Mouse (Mus musculus) thymus, postnatal 36 days (tissue): ENCODE measurements around the gene Spns1.
A peak's percentile ranks its signal among the peaks of the same experiment; 100 is the strongest.
"Not testable (repeated sequence)": the region's sequence is repeated elsewhere in the genome, so short reads cannot be mapped to it uniquely, and the experiment has no call there.

Source experiments
- DNase-seq, 2 experiments: peaks; one replicate each; pipeline ENCODE4 v3.0.0; 2022; ENCODE audit warnings: mixed read lengths in 2 of 2

Spns1 gene

GRCm38 (mm10) chr7:126377278-126378158, at the start of gene Spns1:
TSS of gene Spns1 (minus strand) at chr7:126377450.
- peak; percentile 93 to 95 for DNase-seq

GRCm38 (mm10) chr7:126424161-126424560, 46.9 kb upstream of the Spns1 start:
- DNase-seq = no peak

DNA sequence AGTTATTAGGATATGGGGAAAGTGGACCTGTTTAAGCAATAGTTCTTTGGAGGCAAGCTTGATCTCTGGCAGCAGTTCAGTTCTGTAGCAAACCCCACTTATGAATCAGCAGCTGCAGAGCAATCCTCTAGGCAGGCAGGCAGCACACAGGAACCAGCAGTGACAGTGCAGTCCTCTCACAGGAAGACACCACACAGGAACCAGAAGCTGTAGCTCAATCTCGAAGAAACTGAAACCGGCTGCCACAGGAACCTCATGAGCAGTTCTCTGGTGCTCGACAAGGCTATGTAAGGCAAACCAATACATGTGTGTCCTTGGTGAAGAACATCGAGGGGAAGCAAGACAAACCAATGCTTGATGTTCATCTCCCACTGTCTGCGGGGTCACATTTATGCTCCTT, 44.5 kb upstream of the Spns1 start:
- no peak for DNase-seq

DNA sequence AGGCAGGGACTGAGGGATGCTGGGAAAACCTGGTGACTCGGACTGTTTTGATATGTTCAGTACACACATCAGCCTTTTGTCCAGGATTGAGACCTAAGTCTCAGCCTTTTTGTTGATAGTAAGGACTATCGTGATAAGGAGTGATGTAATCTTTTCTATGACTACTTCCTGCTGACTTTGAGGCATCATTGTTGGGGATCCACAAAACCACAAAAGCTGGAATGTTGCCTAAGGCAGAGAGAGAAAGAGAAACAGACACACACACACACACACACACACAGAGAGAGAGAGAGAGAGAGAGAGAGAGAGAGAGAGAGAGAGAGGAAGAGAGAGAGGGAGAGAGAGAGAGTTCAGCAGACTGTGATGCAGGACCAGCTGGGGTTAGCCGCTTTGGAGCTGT, 41.2 kb upstream of the Spns1 start:
- no peak for DNase-seq

DNA sequence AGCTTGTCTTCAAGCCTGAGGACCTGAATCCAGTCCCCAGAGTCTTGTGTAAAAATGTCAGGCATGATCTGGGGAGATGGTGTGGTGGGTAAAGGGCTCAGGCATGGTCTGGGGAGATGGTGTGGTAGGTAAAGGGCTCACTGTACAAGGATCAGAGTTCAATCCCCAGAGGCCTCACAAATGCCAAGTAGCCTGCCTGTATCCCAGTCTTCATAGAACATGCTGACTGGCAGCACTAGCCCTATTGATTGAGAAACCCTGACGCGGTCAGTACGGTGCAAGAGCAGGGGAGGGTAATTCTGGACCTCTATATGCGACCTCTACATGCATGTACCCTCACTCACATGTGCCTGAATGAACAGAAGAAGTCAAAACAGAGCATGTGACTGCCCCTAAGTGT, 40.4 kb upstream of the Spns1 start:
- DNase-seq = no peak

GRCm38 (mm10) chr7:126417045-126417444, 39.8 kb upstream of the Spns1 start:
- DNase-seq = no peak

DNA sequence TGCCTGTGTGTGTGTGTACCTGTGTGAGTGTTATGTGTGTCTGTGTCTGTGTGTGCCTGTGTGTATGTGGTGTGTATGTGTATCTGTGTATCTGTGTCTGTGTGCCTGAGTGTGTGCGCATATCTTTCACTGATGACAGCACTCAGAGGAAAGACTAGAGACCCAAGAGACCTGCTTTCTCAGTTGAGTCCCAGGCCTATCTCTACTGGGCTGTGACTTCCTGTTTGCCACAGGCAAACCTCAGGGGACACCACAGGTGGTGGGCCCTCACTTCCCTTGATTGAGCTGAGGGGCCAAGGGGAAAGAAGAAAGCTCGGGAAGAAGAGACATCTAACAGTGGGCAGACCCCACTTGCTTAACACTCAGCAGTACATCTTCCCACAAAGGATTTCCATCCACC, 39.4 kb upstream of the Spns1 start:
- peak; percentile 33 to 42 for DNase-seq

DNA sequence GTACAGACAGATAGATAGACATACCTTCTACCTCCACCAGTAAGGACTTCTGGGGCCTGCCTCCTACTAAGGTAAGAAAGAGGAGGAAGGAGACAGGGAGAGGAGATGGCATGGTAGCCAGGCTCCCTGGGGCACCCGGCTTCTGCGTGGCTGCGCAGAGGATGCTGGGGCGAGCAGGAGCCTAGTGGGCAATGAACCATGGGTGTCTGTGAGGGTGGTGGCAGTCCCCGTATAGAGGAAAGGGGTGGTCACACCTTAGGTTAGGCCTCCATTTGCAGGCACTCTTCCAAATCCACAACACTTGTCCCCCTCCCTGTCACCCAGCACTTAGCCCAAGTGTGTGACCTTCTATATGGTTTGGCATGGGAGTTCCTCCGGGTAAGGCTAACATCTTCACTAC, 37.5 kb upstream of the Spns1 start, which contains the start of gene Cd19:
Gene Cd19, minus strand, starts transcription at position 165 of the 400 bp plus-strand sequence.
- DNase-seq = no peak

GRCm38 (mm10) chr7:126411061-126411460, 33.8 kb upstream of the Spns1 start:
- no peak for DNase-seq

- DNase-seq = no peak
These were observed 31.4 kb upstream of the Spns1 start for GRCm38 (mm10) chr7:126408686-126409085.

DNA sequence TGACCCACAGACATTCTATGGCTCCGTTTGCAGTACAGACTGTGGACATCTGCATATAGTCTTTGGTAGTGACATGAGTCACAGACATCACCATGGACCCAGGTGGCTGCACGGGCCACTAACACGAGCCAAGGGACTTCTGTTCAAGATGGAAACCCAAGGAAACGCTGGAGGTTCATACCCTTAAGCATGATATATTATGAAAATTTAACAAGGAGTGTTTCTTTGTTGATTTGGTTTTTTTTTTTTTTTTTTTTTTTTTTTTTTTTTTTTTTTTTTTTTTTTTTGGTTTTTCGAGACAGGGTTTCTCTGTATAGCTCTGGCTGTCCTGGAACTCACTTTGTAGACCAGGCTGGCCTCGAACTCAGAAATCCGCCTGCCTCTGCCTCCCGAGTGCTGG, 25.3 kb upstream of the Spns1 start:
- not testable (repeated sequence) for DNase-seq

- peak; percentile 87 to 89 for DNase-seq
These were observed 22.3 kb upstream of the Spns1 start for GRCm38 (mm10) chr7:126399548-126399947.

DNA sequence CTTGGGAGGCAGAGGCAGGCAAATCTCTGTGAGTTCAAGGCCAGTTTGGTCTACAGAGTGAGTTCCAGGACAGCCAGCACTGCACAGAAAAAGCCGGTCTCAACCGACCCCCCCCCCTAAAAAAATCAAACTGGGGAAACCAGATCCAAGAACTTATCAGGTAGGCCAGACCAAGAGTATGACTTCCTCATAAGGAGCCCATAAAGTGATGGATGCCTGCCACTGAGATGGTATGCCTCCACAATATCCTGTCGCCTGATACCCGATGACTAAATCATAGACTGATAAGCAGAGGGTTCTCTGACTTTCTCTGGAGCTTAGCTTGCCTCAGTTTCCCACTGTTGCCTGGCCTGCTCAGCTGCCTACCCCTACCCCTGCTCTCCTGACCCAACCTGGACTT, 20.6 kb upstream of the Spns1 start:
- no peak for DNase-seq

GRCm38 (mm10) chr7:126397221-126397620, 20.0 kb upstream of the Spns1 start:
- no peak for DNase-seq

DNA sequence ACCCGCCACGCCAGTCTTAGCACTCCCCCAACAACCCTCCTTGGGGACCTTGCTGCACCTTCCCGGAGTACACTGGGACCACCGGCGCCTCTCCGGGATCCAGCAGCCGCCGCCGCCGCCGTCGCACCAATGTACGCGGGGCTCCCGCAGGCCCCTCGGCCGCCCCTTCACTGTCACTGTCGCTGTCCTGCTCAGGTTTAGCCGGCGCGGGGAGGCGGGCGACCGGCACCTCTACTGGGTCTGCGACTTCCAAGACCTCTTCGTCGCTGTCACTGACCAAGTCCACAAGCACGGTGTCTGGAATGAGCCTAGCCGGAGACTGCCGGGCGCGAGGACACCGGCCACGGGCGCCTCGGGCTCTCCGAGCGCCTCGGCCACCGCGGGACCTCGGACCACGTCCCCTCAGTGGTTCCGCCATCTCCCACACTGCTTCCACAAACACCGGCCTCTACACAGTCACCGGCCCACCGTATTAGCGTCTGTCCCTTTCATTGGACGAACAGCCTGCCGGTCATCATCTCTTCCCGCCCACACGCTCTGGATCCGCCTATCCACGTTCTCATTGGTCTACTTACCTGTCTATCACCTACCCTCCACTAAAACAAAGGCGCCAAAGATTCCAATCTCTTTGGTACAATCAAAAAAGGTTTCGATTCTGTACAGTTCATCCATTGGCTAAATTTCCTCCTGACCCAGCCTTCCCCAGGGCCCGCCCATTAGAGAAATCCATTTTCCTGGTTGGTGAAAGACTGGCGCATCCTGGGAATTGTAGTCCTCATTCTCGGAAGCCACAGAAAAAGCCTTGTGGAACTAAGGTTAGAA, 19.3 kb upstream of the Spns1 start, which contains the start of gene Nfatc2ip:
Gene Nfatc2ip, minus strand, starts transcription at position 440 of the 822 bp plus-strand sequence.
- peak; percentile 92 to 94 for DNase-seq

- not testable (repeated sequence) for DNase-seq
These were observed 15.0 kb upstream of the Spns1 start for GRCm38 (mm10) chr7:126392086-126392884.

- no peak for DNase-seq
These were observed 10.9 kb upstream of the Spns1 start for GRCm38 (mm10) chr7:126388185-126388584.

GRCm38 (mm10) chr7:126383565-126383964, 6.3 kb upstream of the Spns1 start:
- DNase-seq = no peak

DNA sequence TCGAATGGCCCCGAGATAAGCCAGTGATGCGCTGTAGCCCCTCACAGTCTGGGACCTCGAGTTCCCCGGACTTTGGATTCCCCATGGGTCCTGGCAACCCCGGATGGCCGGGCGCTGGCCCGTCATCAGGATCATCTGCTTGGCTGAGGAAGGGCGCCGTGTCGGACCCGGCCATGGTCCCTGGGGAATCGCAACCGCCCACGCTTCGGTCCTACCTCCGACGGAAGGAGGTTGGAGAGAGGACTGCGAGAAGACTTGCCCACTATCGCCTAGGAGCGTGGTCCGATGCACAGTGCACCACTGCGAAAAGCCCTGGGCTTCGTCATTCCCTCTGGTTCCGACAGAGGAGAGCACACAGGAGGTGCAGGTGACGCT, 360 bp downstream of the Spns1 start:
- DNase-seq = peak in 1 of 2 experiments; percentile 63

GRCm38 (mm10) chr7:126375012-126375411, 2.2 kb downstream of the Spns1 start:
- DNase-seq = peak in 1 of 2 experiments; percentile 37

- DNase-seq = no peak
These were observed 2.7 kb downstream of the Spns1 start for GRCm38 (mm10) chr7:126374526-126374925.

DNA sequence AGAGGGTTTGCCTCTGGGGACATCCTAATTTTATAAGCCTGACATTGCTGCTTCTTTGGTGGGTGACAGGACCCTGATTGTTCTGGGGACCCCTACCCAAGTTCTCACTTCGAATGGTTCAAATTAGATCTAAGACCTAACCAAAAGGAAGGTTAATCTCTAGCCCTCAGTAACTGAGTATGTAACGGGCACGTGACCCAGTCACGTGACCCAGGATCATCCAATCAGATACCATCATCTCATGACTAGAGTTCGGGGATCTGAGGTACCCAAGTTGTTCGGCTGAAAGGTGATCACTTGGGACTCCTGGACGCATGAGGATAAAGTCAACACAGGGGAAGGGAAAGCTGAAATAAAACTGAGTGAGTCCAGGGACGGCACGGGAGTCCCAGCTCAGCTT, 4.2 kb downstream of the Spns1 start:
- DNase-seq = no peak

DNA sequence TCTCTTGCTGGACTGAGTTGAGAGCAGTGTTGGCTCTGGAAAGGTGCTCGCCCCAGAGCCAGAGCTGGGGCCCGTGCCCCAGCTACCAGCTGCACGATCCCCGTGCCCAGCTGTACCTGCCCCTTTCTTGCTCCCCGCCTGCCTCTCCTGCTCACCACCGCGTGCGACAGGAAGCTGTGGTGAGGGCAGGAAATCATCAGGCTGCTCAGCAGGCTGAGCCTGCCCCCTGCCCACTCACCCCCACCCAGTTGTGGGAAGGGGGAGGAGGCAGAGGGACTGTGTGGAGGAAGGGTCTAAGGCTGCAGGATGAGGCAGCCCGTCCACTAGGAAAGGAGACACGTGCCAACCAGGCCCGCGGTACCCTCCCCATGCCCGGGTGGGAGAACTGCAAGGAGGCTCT, 7.9 kb downstream of the Spns1 start, which contains the start of gene Lat:
Gene Lat, minus strand, starts transcription at position 178 of the 400 bp plus-strand sequence.
- DNase-seq = peak; percentile 92 to 97
